Mouse (Mus musculus): ENCODE results near the gene Atg10.

The Atg10 gene

GRCm38 (mm10) chr13:91118156-91118555 is 105.6 kb downstream of the Atg10 start:
- no peak for DNase-seq (ENCODE audit: low spot score in 2 of 2)

DNA sequence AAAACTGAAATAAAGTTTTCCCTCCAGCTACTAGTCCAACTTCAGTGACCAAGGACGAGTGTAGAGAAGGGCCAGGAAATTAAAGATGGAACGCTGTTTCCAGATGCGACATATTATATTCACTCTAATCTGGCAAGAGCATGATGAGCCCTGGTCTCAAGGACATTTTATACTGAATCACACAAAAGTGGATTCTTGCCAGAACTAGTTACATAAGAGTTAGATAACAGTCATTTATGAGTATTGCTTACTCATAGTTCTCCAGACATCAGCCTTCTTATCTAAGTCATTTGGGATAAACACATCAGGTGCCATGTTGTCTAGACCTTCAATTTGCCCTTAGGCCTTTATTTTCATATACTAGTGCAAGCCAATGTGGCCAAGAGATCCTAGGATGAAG is 108.9 kb downstream of the Atg10 start:
- no peak for DNase-seq (ENCODE audit: low spot score in 2 of 2)

DNA sequence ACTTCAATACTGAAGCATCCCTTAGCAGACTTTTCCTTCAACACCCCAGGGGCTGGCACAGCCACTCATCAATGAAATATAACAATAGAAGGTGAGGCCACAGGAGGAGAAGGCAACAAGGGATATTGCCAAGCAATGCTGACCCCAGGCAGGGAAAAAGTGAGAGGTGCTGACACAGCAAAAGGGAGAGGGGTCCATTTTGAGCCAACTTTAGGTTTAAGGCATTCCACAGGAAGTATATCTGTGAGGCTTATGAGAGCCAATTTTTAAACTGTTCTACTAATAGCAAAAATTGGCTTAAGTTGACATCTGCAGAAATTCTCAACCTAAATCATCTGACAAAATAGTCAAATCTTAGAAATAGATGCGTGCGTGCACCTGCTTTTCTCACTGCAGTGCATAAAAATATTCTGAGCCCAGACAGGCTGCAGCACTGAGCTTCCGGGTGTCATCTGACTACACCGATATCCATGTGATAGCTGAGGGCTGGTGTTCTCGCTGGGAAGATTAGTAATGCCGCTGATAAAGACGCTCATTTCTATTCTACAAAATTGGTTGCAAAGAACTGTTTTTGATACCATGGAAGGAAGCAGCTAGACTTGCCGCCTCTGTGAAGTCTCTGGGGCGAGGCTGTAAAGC is 116.3 kb downstream of the Atg10 start:
- no peak for DNase-seq (ENCODE audit: low spot score in 2 of 2)

- DNase-seq (ENCODE audit: low spot score in 2 of 2): no peak
Measured at GRCm38 (mm10) chr13:91102238-91102637, 121.5 kb downstream of the Atg10 start.

GRCm38 (mm10) chr13:91100417-91100816 is 123.4 kb downstream of the Atg10 start:
- DNase-seq (ENCODE audit: low spot score in 2 of 2): no peak

- no peak for DNase-seq (ENCODE audit: low spot score in 2 of 2)
Measured at GRCm38 (mm10) chr13:91094851-91095250, 128.9 kb downstream of the Atg10 start.

DNA sequence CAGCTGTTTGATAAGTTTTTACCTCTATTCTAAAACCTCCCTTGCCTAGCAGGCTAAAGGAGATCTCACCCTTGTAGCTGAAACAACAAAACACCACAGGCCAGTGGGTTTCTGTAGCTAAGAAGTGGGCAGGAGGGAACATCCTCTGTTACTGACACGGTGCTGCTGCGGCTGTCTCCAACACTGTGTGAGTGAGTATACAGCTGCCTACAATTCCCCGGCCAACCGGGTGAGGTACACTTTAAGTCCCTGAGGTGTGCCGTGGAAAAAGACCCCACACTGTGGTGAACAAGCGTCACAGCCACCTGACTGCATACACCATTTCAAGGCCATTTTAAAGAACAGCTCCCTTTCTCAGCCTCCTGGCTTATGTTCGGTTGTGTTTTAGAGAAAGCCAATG is 129.6 kb downstream of the Atg10 start:
- no peak for DNase-seq (ENCODE audit: low spot score in 2 of 2)

DNA sequence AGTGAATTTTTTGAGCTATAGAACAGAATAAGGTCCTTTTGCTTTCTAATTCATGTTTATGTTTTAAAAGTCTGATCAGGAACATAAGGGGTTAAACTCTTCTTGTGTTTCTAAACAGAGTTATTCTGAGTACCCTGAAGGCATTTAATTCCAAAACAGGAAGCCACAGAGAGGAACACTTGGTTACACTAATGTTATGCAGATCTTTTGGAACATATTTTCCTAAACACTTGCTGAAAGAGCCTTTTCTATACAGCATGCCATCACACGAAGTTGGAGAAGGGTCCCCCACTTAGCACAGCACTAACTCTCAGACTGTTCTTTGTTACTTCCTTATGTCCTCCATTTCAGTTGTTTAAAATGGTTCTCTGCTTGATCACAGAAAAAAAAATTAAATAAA is 130.2 kb downstream of the Atg10 start:
- no peak for DNase-seq (ENCODE audit: low spot score in 2 of 2)

- no peak for DNase-seq (ENCODE audit: low spot score in 2 of 2)
Measured at GRCm38 (mm10) chr13:91093162-91093561, 130.6 kb downstream of the Atg10 start.

GRCm38 (mm10) chr13:91091731-91092190 is 132.0 kb downstream of the Atg10 start:
- no peak for DNase-seq (ENCODE audit: low spot score in 2 of 2)

- no peak for DNase-seq (ENCODE audit: low spot score in 2 of 2)
Measured at GRCm38 (mm10) chr13:91090861-91091730, 132.7 kb downstream of the Atg10 start.

GRCm38 (mm10) chr13:91086361-91086900 is 137.3 kb downstream of the Atg10 start:
- no peak for DNase-seq (ENCODE audit: low spot score in 2 of 2)

DNA sequence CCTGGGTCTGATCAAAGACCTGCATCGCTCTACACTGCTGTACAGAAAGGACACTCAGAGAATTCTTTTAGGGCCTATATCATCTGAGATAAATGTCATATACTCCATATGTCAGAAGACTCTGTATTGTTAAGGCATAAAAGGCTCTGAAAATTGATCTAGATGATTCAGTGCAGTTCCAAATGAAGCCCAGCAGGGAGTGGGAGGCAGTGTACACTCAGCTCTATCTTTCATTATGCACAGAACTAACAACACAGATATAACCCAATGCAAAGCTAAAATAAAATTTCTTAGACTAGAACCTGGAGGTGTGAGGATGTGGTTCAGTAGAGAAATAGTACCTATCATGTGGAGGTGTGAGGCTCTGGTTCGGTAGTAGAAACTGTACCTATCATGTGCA is 151.4 kb downstream of the Atg10 start:
- DNase-seq (ENCODE audit: low spot score in 2 of 2): peak in 1 of 2 experiments; percentile 30

DNA sequence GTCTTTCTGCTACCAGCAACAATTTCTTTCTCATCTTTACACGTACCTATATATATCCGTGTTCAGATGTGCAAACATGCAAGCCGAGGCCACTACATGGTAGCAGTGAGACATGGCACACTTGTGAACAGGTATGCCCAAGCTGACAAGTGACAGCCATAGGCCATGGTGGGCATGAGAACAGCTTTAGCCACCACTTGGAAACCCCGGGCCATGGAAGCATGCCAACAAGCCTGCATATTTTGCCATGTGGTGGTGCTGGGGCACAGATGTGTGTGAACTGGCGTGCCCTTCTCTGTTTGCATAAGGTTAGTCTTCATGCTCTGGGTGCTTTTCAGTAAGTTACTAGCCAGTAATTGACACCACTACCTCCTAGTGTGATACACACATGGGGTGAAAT is 162.9 kb downstream of the Atg10 start:
- DNase-seq (ENCODE audit: low spot score in 2 of 2): no peak

GRCm38 (mm10) chr13:91048171-91048570 is 175.6 kb downstream of the Atg10 start:
- DNase-seq (ENCODE audit: low spot score in 2 of 2): no peak

DNA sequence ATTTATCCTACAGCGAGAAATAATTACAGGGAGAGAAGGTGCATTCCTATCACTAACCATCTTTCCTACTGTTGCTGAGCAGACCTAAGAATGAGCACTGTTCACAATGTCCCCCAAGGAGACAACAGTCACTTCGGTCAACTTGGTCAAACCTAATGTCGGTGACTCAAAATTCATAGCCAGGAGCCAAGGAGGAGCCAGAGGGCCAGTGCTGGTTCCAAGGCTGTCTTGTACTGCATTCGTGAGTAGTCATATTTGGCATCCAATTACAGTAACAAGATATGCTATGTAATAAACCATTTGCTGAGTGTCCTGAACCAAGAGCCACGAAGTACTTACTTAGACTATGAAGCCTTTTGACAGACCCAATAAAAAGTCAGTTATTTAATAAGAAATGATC is 176.9 kb downstream of the Atg10 start:
- DNase-seq (ENCODE audit: low spot score in 2 of 2): no peak

- no peak for DNase-seq (ENCODE audit: low spot score in 2 of 2)
Measured at GRCm38 (mm10) chr13:91041236-91041635, 182.5 kb downstream of the Atg10 start.

DNA sequence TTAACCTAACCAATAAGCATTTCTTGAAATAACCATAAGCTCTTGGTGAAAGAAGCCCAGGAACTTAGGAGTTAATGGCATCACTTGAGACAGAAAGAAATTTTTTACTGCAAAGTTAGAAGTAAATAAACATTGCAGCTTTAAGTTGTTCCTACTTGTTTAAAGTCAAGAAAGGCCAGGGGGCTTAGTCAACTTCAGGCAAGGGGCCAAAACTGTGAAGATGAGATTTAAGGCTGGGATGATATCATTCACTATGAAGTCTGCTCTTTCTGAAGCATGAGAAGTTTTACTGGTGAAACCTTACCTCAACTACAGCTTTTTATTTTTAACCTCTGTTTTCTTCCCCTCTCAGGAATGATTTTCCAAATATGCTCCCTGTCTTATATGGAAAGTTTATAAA is 183.3 kb downstream of the Atg10 start:
- no peak for DNase-seq (ENCODE audit: low spot score in 2 of 2)

DNA sequence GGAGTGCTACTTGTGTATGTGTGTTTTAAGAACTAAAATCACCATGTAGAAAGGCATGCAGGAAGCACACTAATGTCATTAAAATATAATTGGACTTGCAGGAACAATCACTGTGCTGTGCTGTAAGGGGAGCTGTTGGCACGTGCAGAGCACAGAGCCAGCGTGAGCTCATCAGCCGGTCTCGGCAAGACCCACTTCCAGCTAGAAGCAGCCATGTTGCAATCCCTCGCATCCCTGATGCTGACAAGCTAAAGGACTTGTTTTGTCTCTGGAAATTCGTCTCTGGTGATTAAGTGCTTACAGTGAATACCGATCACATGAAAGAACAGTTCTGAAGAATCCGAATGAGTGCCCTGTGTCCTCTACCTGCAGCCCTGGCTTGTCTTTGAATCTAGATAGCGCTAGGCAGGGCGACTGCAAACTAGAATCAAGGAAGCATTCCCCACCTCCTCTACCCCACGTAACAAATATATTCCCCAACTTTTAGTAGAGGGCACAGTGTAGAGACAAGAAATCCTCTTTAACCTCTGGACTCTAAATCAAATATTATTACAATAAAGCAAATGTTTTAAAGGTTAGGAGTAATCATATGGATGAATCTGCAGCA is 184.5 kb downstream of the Atg10 start:
- DNase-seq (ENCODE audit: low spot score in 2 of 2): peak; percentile 49 to 50

DNA sequence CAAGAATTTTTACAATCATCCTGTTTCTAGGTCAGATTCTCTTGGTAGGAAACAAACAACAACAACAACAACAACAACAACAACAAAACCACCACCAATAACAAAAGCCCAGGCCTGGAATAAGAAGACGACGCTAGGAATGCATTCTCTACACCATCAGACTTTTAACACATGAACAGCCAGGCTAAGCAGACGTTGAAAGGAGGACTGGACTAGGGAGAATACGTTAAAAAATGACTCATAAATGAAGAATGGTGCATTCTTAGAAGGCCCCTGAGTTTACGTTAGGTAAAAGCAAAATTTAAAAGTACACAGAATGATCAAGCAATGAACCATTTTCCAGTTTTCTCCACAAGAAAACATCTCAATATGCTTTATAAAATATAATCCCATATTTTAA is 185.1 kb downstream of the Atg10 start:
- DNase-seq (ENCODE audit: low spot score in 2 of 2): no peak

GRCm38 (mm10) chr13:91038034-91038433 is 185.7 kb downstream of the Atg10 start:
- DNase-seq (ENCODE audit: low spot score in 2 of 2): no peak

DNA sequence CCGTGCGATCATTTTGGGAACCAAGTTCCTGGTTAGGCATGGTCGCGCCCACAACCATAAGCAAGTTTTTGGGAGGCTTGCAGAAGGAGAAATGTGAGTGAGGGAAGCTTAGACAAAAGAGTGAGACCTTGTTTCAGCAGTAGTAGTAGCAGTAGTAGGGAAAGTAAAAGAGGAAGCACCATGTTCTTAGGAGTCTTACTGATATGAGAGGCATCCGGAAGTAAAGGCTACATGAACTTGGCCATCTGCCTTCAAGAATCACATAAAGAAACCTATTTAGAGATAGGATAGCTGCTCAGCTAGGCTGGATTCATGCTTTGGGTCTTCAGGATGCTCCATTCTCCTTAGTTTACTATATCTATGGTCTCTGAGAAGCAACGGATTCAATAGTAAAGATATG is 186.4 kb downstream of the Atg10 start:
- DNase-seq (ENCODE audit: low spot score in 2 of 2): no peak
